In the genomic region with DNA sequence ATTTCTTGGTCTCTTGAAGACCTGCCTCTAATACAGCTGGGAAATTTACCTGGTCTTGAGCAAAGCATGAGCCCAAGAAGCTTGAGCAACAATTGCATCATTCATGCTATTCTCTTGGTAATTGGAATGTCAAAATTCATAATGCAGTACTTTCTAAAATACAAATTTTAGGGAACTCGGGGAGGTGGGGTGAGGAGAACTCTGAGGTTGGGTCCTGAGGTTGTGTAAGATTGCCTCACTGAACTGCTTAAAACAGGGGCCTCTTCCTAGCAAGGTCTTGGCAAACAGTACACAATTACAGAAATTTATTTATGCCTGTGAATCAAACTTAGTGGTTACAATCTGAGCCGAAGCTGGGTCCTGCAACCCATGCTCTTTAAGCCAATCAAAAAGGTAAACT, we compare ENCODE assay signal across 31 mouse cellular contexts. TPM values are rescaled to one million over a fixed set of nuclear protein-coding genes. Genes with fewer than 3 reads are reported as not detected.
A peak's percentile ranks its signal among the peaks of the same experiment; 100 is the strongest.
DNase-seq lines count a peak whose midpoint lies in the region; ATAC-seq and TF ChIP-seq lines count a peak whose summit lies in the region.
"Had no signal": no experiment of that assay in that cellular context is flagged by ENCODE, and none has a peak within 500 bp of the region (broad histone marks: within the 10 kb centered on the region; RNA-seq: fewer than 3 reads in every experiment).

No protein-coding gene starts in this region.

- no peak for TF ChIP-seq POLR2A in bone marrow, adult 2 months (IDR thresholded peaks at IDR 0.05; ENCODE audit: borderline replicate concordance, control insufficient read depth, low read depth, low read length)

- no peak overlapping the region for H3K9ac ChIP-seq in liver, embryonic 16.5 days (ENCODE audit: low read depth, low read length)
- H3K9ac ChIP-seq in liver, embryonic 11.5 days (ENCODE audit: low read depth, low read length): no peak overlapping the region
- H3K9ac ChIP-seq: embryonic facial prominence, embryonic 13.5 days; embryonic facial prominence, embryonic 15.5 days; forebrain, embryonic 12.5 days had no signal

- no peak for DNase-seq in liver, embryonic 11.5 days (ENCODE audit: low spot score)
- DNase-seq in Muller cell, postnatal 12 days (ENCODE audit: inconsistent ontology term): no peak
- no peak for DNase-seq in left cerebral cortex, postnatal 14 days (ENCODE audit: low spot score in 2 of 2)
- no peak for DNase-seq in adrenal gland, adult (ENCODE audit: inconsistent age in 2 of 2, low spot score in 1 of 2)
- DNase-seq: adrenal gland, adult 2 months; adrenal gland, postnatal 10 days; adrenal gland, postnatal 25 days; cerebellum, adult 11-12 months; cerebellum, adult 2 months; cerebellum, adult 9-10 months; cerebellum, postnatal 10 days; cerebellum, postnatal 25 days; embryo, embryonic 11 days had no signal

- 35% methylated on average over 2 of the region's 2 CpGs for WGBS in liver, embryonic 16.5 days (ENCODE audit: insufficient replicate concordance)
- 70% methylated on average over 2 of the region's 2 CpGs for WGBS in liver, embryonic 11.5 days
- 23% methylated on average over 2 of the region's 2 CpGs for WGBS in bone marrow, adult 2 months

- H3K4me3 ChIP-seq in liver, embryonic 16.5 days (ENCODE audit: low read depth, low read length): no peak overlapping the region
- H3K4me3 ChIP-seq in liver, embryonic 11.5 days (ENCODE audit: low read depth, low read length): no peak overlapping the region
- H3K4me3 ChIP-seq in bone marrow, adult 2 months (replicated peaks; ENCODE audit: control insufficient read depth, low read depth, low read length): no peak overlapping the region
- H3K4me3 ChIP-seq: embryonic facial prominence, embryonic 13.5 days; embryonic facial prominence, embryonic 15.5 days; erythroblast, embryonic 14.5 days; forebrain, embryonic 10.5 days; forebrain, embryonic 12.5 days had no signal

- intact Hi-C loops in left cerebral cortex, postnatal 14 days (cut with DNase I): no loop called here

- no peaks in the 10 kb centered on the region for H3K27me3 ChIP-seq in liver, embryonic 16.5 days (ENCODE audit: control insufficient read depth, insufficient read depth, low read depth, low read length)
- no peaks in the 10 kb centered on the region for H3K27me3 ChIP-seq in liver, embryonic 11.5 days (replicated peaks; ENCODE audit: control insufficient read depth, insufficient read depth, low read length)
- H3K27me3 ChIP-seq: embryonic facial prominence, embryonic 13.5 days; embryonic facial prominence, embryonic 15.5 days; forebrain, embryonic 12.5 days had no signal

- no peak overlapping the region for H3K4me2 ChIP-seq in liver, embryonic 16.5 days (ENCODE audit: low read depth, low read length)
- H3K4me2 ChIP-seq in liver, embryonic 11.5 days: no peak overlapping the region
- H3K4me2 ChIP-seq: embryonic facial prominence, embryonic 13.5 days; embryonic facial prominence, embryonic 15.5 days; forebrain, embryonic 12.5 days had no signal

- no peaks in the 10 kb centered on the region for H3K36me3 ChIP-seq in liver, embryonic 16.5 days (ENCODE audit: control insufficient read depth, insufficient read depth)
- H3K36me3 ChIP-seq in liver, embryonic 11.5 days (ENCODE audit: control insufficient read depth, insufficient read depth, low read length): no peaks in the 10 kb centered on the region
- H3K36me3 ChIP-seq: embryonic facial prominence, embryonic 13.5 days; embryonic facial prominence, embryonic 15.5 days; forebrain, embryonic 10.5 days; forebrain, embryonic 12.5 days had no signal

- H3K9me3 ChIP-seq in liver, embryonic 16.5 days (replicated peaks; ENCODE audit: control insufficient read depth, low read length): no peaks in the 10 kb centered on the region
- no peaks in the 10 kb centered on the region for H3K9me3 ChIP-seq in liver, embryonic 11.5 days (ENCODE audit: control insufficient read depth, low read length)
- H3K9me3 ChIP-seq: embryonic facial prominence, embryonic 13.5 days; embryonic facial prominence, embryonic 15.5 days; forebrain, embryonic 10.5 days; forebrain, embryonic 12.5 days had no signal

- no peaks in the 10 kb centered on the region for H3K4me1 ChIP-seq in liver, embryonic 16.5 days (ENCODE audit: control insufficient read depth, low read depth, low read length)
- no peaks in the 10 kb centered on the region for H3K4me1 ChIP-seq in liver, embryonic 11.5 days (replicated peaks; ENCODE audit: control insufficient read depth, insufficient read depth, low read length)
- no peaks in the 10 kb centered on the region; the same call in 1 of the 2 replicates for H3K4me1 ChIP-seq in bone marrow, adult 2 months (ENCODE audit: control insufficient read depth, insufficient read depth, low read length)
- H3K4me1 ChIP-seq: embryonic facial prominence, embryonic 13.5 days; embryonic facial prominence, embryonic 15.5 days; forebrain, embryonic 10.5 days; forebrain, embryonic 12.5 days had no signal

- 0 out of 2 replicates have a peak, but pooled peaks have one; percentile 19 for ATAC-seq in liver, embryonic 16.5 days (ENCODE audit: low read depth)
- ATAC-seq in liver, embryonic 11.5 days (replicated peaks; ENCODE audit: low FRiP score): no peak
- peak; percentile 32; the same call in 1 of the 2 replicates for ATAC-seq in common myeloid progenitor, adult 5-6 weeks (replicated peaks; ENCODE audit: low read depth, poor library complexity, severe bottlenecking)
- ATAC-seq in megakaryocyte, adult 5-6 weeks (ENCODE audit: poor library complexity, severe bottlenecking): peak; percentile 53
- ATAC-seq: activated CD4-positive, CD25-positive, alpha-beta regulatory T cell, adult 4 months; forebrain, embryonic 14.5 days; forebrain, embryonic 16.5 days; Patski had no signal

- TF ChIP-seq CTCF in bone marrow, adult 2 months (IDR thresholded peaks at IDR 0.05; ENCODE audit: control insufficient read depth, insufficient read depth, low read length): no peak

- 0 out of 2 replicates have a peak overlapping the region, but pooled peaks have one; percentile 14 for H3K27ac ChIP-seq in liver, embryonic 16.5 days (ENCODE audit: low read length)
- no peak overlapping the region for H3K27ac ChIP-seq in liver, embryonic 11.5 days (ENCODE audit: low read depth, low read length)
- H3K27ac ChIP-seq in bone marrow, adult 2 months (ENCODE audit: control insufficient read depth, insufficient read depth, low read depth, low read length, poor library complexity): peak overlapping the region; percentile 48; the same call in 1 of the 2 replicates
- H3K27ac ChIP-seq: embryonic facial prominence, embryonic 13.5 days; embryonic facial prominence, embryonic 15.5 days; forebrain, embryonic 10.5 days; forebrain, embryonic 12.5 days had no signal

RNA-seq across cellular contexts. Expression of a gene that starts 8.7 kb away (rescaled TPM):
- 1,737 and 1,805 TPM in 2 replicates for polyA plus RNA-seq in liver, embryonic 16.5 days (2015; fragmentation: Nextera tagmentation; extraction: Ambion mirVana)
- 93.3 and 95.1 TPM in 2 replicates for polyA plus RNA-seq in liver, embryonic 11.5 days (2014; fragmentation: Nextera tagmentation; extraction: Ambion mirVana)
- polyA plus RNA-seq in bone marrow, adult 2 months (2011; ENCODE audit: insufficient read depth, insufficient read length, low replicate concordance, missing spikeins): 8,678 and 25,400 TPM in 2 replicates
- total RNA-seq in common myeloid progenitor, adult 5-6 weeks (2017): 306 and 341 TPM in 2 replicates
- total RNA-seq in megakaryocyte, adult 5-6 weeks (2015): 25,767 and 33,746 TPM in 2 replicates
- 12,484 and 18,004 TPM in 2 replicates for total RNA-seq in megakaryocyte, adult 5-6 weeks (2017)
- 1 to 10 TPM in 1 of 2 experiments, not detected in 1; 2.5 TPM for total RNA-seq in left cerebral cortex, postnatal 14 days (2021)
- total RNA-seq: ES-E14, MEL had no signal
- polyA plus RNA-seq: adrenal gland, adult 2 months; C2C12; forebrain, embryonic 10.5 days; Patski had no signal

RNA-seq across cellular contexts. Expression of a gene that starts 18.1 kb away (rescaled TPM):
- 2,698 and 2,791 TPM in 2 replicates for polyA plus RNA-seq in liver, embryonic 16.5 days (2015; fragmentation: Nextera tagmentation; extraction: Ambion mirVana)
- polyA plus RNA-seq in liver, embryonic 11.5 days (2014; fragmentation: Nextera tagmentation; extraction: Ambion mirVana): 140 and 141 TPM in 2 replicates
- 4,508 and 18,334 TPM in 2 replicates for polyA plus RNA-seq in bone marrow, adult 2 months (2011; ENCODE audit: insufficient read depth, insufficient read length, low replicate concordance, missing spikeins)
- total RNA-seq in common myeloid progenitor, adult 5-6 weeks (2017): 430 and 433 TPM in 2 replicates
- 16,705 and 21,369 TPM in 2 replicates for total RNA-seq in megakaryocyte, adult 5-6 weeks (2015)
- total RNA-seq in megakaryocyte, adult 5-6 weeks (2017): 18,572 and 19,307 TPM in 2 replicates
- not detected for total RNA-seq in left cerebral cortex, postnatal 14 days (2021)
- total RNA-seq: ES-E14, MEL had no signal
- polyA plus RNA-seq: adrenal gland, adult 2 months; C2C12; erythroblast, embryonic 14.5 days; Patski had no signal

RNA-seq across cellular contexts. Expression of a gene that starts 33.0 kb away (rescaled TPM):
- polyA plus RNA-seq in liver, embryonic 16.5 days (2015; fragmentation: Nextera tagmentation; extraction: Ambion mirVana): 0.06 TPM in 1 of 2 replicates, not detected in the other
- not detected in 2 replicates for polyA plus RNA-seq in liver, embryonic 11.5 days (2014; fragmentation: Nextera tagmentation; extraction: Ambion mirVana)
- polyA plus RNA-seq in bone marrow, adult 2 months (2011; ENCODE audit: insufficient read depth, insufficient read length, low replicate concordance, missing spikeins): 1.0 TPM in 1 of 2 replicates, not detected in the other
- total RNA-seq in common myeloid progenitor, adult 5-6 weeks (2017): not detected in 2 replicates
- total RNA-seq in megakaryocyte, adult 5-6 weeks (2015): 0.11 and 0.31 TPM in 2 replicates
- 0.29 TPM in 1 of 2 replicates, not detected in the other for total RNA-seq in megakaryocyte, adult 5-6 weeks (2017)
- total RNA-seq in left cerebral cortex, postnatal 14 days (2021): 1 to 10 TPM; 1.0 to 1.5 TPM
- total RNA-seq: adrenal gland, postnatal 4 days; MEL had no signal
- polyA plus RNA-seq: activated CD4-positive, CD25-positive, alpha-beta regulatory T cell, adult 4 months; embryonic facial prominence, embryonic 11.5 days; embryonic facial prominence, embryonic 13.5 days; erythroblast, embryonic 14.5 days; forebrain, embryonic 10.5 days; forebrain, embryonic 12.5 days; forebrain, embryonic 14.5 days; forebrain, embryonic 16.5 days had no signal

RNA-seq across cellular contexts. Expression of a gene that starts 39.9 kb away (rescaled TPM):
- polyA plus RNA-seq in liver, embryonic 16.5 days (2015; fragmentation: Nextera tagmentation; extraction: Ambion mirVana): 0.06 TPM in 1 of 2 replicates, not detected in the other
- polyA plus RNA-seq in liver, embryonic 11.5 days (2014; fragmentation: Nextera tagmentation; extraction: Ambion mirVana): not detected in 2 replicates
- not detected in 2 replicates for polyA plus RNA-seq in bone marrow, adult 2 months (2011; ENCODE audit: insufficient read depth, insufficient read length, low replicate concordance, missing spikeins)
- not detected in 2 replicates for total RNA-seq in common myeloid progenitor, adult 5-6 weeks (2017)
- total RNA-seq in megakaryocyte, adult 5-6 weeks (2015): 0.07 TPM in 1 of 2 replicates, not detected in the other
- 0.28 and 0.44 TPM in 2 replicates for total RNA-seq in megakaryocyte, adult 5-6 weeks (2017)
- total RNA-seq in left cerebral cortex, postnatal 14 days (2021): not detected
- total RNA-seq: adrenal gland, adult 2 months; adrenal gland, postnatal 10 days; adrenal gland, postnatal 25 days; adrenal gland, postnatal 4 days; ES-E14; MEL had no signal
- polyA plus RNA-seq: activated CD4-positive, CD25-positive, alpha-beta regulatory T cell, adult 4 months; adrenal gland, adult 2 months; C2C12; cerebellum, adult 2 months; embryonic facial prominence, embryonic 11.5 days; embryonic facial prominence, embryonic 13.5 days; erythroblast, embryonic 14.5 days; forebrain, embryonic 10.5 days; forebrain, embryonic 12.5 days; forebrain, embryonic 14.5 days; forebrain, embryonic 16.5 days had no signal

Comparison
In these comparisons a context has a peak if more than half of its experiments do, and no peak if none do; other contexts are left out.
1. RNA of a gene that starts 8.7 kb away (total RNA-seq): 12,484 to 33,746 TPM in megakaryocyte, adult 5-6 weeks and 306 to 341 TPM in common myeloid progenitor, adult 5-6 weeks; 2.5 TPM in left cerebral cortex, postnatal 14 days; every median in the first group is over 10 times any median in the second.
2. RNA of a gene that starts 18.1 kb away (total RNA-seq): 16,705 to 21,369 TPM in megakaryocyte, adult 5-6 weeks and 430 to 433 TPM in common myeloid progenitor, adult 5-6 weeks; not detected in left cerebral cortex, postnatal 14 days; every median in the first group is over 100 times any median in the second.